Mouse (Mus musculus) C2C12 (cell line): Measurements from ENCODE around the gene 2010300C02Rik.

Experiments
- CTCF ChIP-seq: IDR thresholded peaks from one replicate; pipeline ENCODE4 v1.5.1; 2011; ENCODE audit not compliant: control insufficient read depth, insufficient read depth, insufficient read length
- MYOD1 ChIP-seq: IDR thresholded peaks from one replicate; pipeline ENCODE4 v1.6.1; 2011; ENCODE audit warnings: low read depth; ENCODE audit not compliant: control insufficient read depth, insufficient read length
- MYOG ChIP-seq: IDR thresholded peaks from one replicate; pipeline ENCODE4 v1.6.1; 2011; ENCODE audit not compliant: control insufficient read depth, insufficient read length; ENCODE audit errors: extremely low read depth

DNA sequence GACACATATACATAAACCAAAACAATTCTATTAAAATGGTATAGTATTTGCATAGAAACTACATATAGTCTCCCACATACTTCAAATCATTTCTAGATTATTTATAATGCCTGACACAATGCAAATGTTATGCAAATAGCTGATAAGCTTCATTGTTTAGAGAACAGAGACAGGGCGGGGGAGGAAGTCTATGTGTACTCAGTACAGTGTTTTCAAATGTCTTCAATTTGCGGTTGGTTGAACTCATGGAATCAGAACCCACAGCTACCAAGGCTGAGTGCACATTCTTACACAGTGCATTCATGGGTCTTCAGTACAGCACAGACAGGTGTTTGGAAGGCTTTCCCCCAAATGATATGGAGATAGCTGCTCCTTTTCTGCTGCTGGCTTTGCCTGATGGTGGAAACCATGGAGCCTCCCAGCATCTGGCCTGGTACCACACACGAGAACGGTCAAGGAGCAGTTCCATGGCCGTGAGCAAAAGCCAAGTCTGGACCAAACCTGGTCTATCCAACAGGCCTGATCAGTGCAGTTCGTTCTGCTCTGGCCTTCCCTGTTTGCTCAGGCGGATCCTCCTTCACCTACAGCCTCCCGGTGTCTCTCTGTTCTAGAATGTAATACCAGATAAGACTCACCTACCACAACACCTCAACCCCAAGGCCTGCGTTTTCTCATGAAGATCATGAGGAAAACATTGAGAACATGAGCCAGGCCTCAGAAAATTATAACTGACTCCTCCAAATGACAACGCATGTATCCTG, 8.1 kb downstream of the 2010300C02Rik start:
- TF ChIP-seq CTCF (no peak), MYOD1 (no peak), MYOG (no peak)
